Mouse (Mus musculus) hindbrain, postnatal 0 days (tissue): ENCODE results near the gene Gm20671. TPM values are rescaled to one million over a fixed set of nuclear protein-coding genes. Genes with fewer than 3 reads are reported as not detected.

ENCODE experiments used
- ATAC-seq: fragments of 200-750 bp; cut with Nextera tagmentation; 2 replicates; pipeline ENCODE4 v1.8.0; 2017; ENCODE audit warnings: mild to moderate bottlenecking, moderate TSS enrichment, moderate library complexity
- DNase-seq: peaks from one replicate; pipeline ENCODE4 v3.0.0-alpha.2; 2015; ENCODE audit warnings: low spot score
- H3K27ac ChIP-seq: fragments of 300-500 bp; sonication (generic); 2 replicates; pipeline ENCODE4 v1.5.1; 2014; ENCODE audit warnings: mild to moderate bottlenecking
- H3K27me3 ChIP-seq: fragments of 300-500 bp; sonication (generic); 2 replicates; pipeline ENCODE4 v1.6.1; 2014; ENCODE audit warnings: low read length, mixed read lengths; ENCODE audit not compliant: insufficient read depth
- H3K36me3 ChIP-seq: fragments of 300-500 bp; sonication (generic); 2 replicates; pipeline ENCODE4 v1.6.1; 2014; ENCODE audit warnings: low read length, mixed read lengths; ENCODE audit not compliant: insufficient read depth
- H3K4me1 ChIP-seq: fragments of 300-500 bp; sonication (generic); 2 replicates; pipeline ENCODE4 v1.6.1; 2014; ENCODE audit warnings: antibody characterized with exemption, low read length, mixed read lengths; ENCODE audit not compliant: insufficient read depth
- H3K4me2 ChIP-seq: fragments of 300-500 bp; sonication (generic); 2 replicates; pipeline ENCODE4 v1.6.1; 2014; ENCODE audit warnings: low read depth, mild to moderate bottlenecking, low read length, moderate library complexity, mixed read lengths
- H3K4me3 ChIP-seq: fragments of 300-500 bp; sonication (generic); 2 replicates; pipeline ENCODE4 v1.5.1; 2014; ENCODE audit warnings: low read length
- H3K9ac ChIP-seq: fragments of 300-500 bp; sonication (generic); replicated peaks from 2 replicates; pipeline ENCODE4 v1.6.1; 2014; ENCODE audit warnings: mild to moderate bottlenecking, low read length, moderate library complexity, mixed read lengths
- H3K9me3 ChIP-seq: fragments of 300-500 bp; sonication (generic); 2 replicates; pipeline ENCODE4 v1.6.1; 2016; ENCODE audit warnings: low read length, mixed read lengths
- CTCF ChIP-seq: IDR thresholded peaks from 2 replicates; pipeline ENCODE4 v1.5.1; 2016; ENCODE audit warnings: antibody characterized with exemption, control low read depth, low read depth
- WGBS: fragments of 180-500 bp; shearing (Covaris S2); extraction: QIAGEN DNeasy Blood & Tissue Kit; methylation state at CpG from one replicate; pipeline ENCODE4 v1.1.7; 2014; 5-methylcytosine and 5-hydroxymethylcytosine counted together
- polyA plus RNA-seq: library from polyadenylated mRNA; unstranded; fragments of >200 nt; fragmentation: Nextera tagmentation; extraction: Ambion mirVana; gene quantifications from 2 replicates; pipeline ENCODE4 v1.2.1, GENCODE M21; 2015
- total RNA-seq: library from RNA; depleted of rRNA; stranded (reverse); fragments of >200 nt; gene quantifications from 2 replicates; pipeline ENCODE4 v1.2.3, GENCODE M21; 2014; rRNA removed

Gene Gm20671
- total and polyA plus RNA-seq, 2 experiments from 2014 or later = 5.6 TPM; not detected in 1

DNA sequence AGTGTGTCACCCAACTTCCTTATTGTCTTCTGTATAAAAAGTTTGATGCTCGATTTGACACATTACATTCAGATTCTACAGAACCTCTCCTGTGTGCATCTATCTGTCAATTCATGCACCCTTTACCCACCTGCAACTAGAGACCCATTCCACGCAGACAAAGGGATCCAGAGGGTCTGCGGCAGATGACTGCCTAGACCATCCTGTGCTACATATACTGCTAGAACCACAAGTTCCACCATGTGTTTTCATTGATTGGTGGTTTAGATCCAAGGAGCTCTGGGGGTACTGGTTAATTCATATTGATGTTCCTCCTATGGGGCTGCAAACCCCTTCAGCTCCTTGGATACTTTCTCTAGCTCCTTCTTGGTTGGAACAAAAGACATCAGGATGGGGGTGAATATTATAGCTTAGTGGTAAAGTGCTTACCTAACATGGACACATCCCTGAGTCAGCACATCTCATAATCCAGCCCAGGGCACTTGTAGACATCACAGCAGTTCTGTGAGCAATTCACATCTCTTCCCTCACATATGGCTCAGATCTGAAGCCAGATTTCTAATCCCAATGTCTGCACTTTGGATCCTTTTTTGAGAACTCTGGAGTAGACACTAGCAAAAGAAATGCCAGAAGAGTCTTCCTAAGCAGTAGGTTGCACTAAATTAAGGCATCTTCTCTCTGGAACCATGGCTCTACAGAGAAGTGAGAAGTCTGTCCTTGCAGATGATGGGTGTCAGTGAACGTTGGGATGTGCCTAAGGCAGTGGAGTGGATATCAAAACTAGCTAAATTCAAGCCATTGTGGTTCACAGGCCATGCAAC lies 114.5 kb downstream of the Gm20671 start:
- Histone ChIP-seq H3K4me3 (peak overlapping the region; percentile 72; the same call in 1 of the 2 replicates), H3K27me3 (no peaks in the 10 kb centered on the region), H3K36me3 (no peaks in the 10 kb centered on the region), H3K4me1 (no peaks in the 10 kb centered on the region), H3K4me2 (peak overlapping the region; percentile 73), H3K27ac (no peak overlapping the region), H3K9me3 (no peaks in the 10 kb centered on the region), H3K9ac (no peak overlapping the region)
- DNase-seq = no peak
- WGBS = 76% methylated on average over 4 of the region's 4 CpGs
- ATAC-seq = no peak
- no peak for TF ChIP-seq CTCF

DNA sequence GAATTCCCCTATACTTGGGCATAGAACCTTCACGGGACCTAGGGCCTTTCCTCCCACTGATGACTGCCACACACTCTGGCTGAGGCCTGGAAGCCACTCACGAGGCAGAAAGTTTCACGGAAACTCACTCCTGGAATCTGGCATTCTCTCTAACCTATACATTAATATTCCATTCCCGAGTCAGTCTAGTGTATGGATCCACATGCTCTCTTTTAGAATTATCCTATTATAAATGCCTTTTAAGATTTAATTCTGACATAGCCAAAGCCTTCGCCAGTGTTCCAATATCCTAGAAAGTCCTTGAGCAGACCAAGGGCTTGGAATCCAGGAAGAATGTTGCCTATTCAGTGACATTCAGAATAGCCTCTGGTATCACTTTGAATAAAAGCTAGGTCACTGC lies 115.4 kb downstream of the Gm20671 start:
- no peaks in the 10 kb centered on the region for H3K4me1 ChIP-seq
- 72% methylated on average over 5 of the region's 5 CpGs for WGBS
- no peak for TF ChIP-seq CTCF
- no peaks in the 10 kb centered on the region for H3K36me3 ChIP-seq
- H3K4me2 ChIP-seq = no peak overlapping the region
- no peak overlapping the region for H3K4me3 ChIP-seq
- H3K9me3 ChIP-seq = no peaks in the 10 kb centered on the region
- ATAC-seq (no peak), DNase-seq (no peak)
- H3K27ac ChIP-seq = no peak overlapping the region
- no peak overlapping the region for H3K9ac ChIP-seq
- no peaks in the 10 kb centered on the region for H3K27me3 ChIP-seq

DNA sequence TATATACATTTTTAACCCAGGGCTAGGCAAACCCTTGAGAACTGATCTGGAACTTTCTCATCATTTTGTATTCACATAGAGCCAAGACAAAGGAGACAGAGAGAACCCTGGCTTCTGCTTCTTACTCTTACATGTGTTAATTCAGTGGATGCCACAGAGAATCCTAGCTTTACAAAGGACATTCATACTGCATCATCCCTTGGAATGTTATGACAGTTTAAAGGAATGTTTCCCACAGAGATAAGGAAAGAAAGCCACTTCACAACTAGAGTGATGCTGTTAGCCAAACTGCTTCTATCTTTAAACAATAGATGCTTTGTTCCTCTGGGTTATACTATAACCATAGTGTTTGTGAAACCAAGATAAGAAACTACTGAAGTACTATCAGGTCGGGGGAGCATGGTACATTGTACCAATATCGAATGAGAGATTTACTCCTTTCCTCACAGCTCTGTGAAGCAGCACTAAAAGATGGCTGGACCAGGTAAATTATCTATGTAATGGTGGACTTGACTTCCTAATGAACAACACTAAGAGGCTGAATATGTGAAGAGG lies 120.6 kb downstream of the Gm20671 start:
- Histone ChIP-seq H3K27ac (no peak overlapping the region), H3K9ac (no peak overlapping the region)
- WGBS = 82% methylated on average over 2 of the region's 2 CpGs

DNA sequence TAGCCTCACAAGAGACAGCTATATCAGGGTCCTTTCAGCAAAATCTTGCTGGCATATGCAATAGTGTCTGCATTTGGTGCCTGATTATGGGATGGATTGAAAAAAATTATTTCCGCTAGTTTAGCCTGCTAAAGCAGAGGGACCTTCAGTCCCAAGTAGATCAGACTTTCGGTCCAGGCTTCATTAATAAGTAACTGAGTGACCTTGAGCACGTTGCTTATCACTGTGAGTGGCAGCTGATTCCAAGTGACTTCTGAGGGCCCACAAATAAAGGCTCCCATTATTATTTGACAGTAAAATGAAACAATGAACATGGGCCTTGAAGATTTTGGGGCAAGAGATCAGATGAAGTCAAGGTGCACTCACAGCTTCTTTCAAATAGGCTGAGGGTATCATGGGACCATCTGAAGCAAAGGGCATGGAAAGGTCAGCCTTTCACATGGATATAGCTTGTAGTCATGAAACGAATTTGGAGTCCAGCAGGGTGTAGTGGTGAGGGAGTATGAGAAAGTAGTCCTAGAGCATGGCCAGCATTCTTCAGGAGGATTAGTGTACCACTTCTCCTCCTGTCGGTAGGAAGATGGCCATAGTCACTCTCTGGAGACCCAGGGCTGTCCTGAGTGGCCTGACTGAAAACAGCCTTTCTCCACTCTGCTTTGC lies 129.6 kb downstream of the Gm20671 start:
- no peaks in the 10 kb centered on the region for H3K27me3 ChIP-seq
- H3K27ac ChIP-seq = no peak overlapping the region
- no peak overlapping the region for H3K4me3 ChIP-seq
- H3K9me3 ChIP-seq = no peaks in the 10 kb centered on the region
- 74% methylated on average over 5 of the region's 5 CpGs for WGBS
- TF ChIP-seq CTCF = no peak
- no peaks in the 10 kb centered on the region for H3K36me3 ChIP-seq
- no peak for ATAC-seq
- DNase-seq = no peak
- H3K9ac ChIP-seq = no peak overlapping the region
- H3K4me2 ChIP-seq = no peak overlapping the region
- no peaks in the 10 kb centered on the region for H3K4me1 ChIP-seq

More for the DNA sequence above, 120.6 kb downstream of the Gm20671 start:
- ATAC-seq = no peak
- Histone ChIP-seq H3K36me3 (no peaks in the 10 kb centered on the region), H3K9me3 (no peaks in the 10 kb centered on the region), H3K27me3 (no peaks in the 10 kb centered on the region), H3K4me3 (no peak overlapping the region), H3K4me2 (no peak overlapping the region), H3K4me1 (no peaks in the 10 kb centered on the region)
- DNase-seq = no peak
- no peak for TF ChIP-seq CTCF

DNA sequence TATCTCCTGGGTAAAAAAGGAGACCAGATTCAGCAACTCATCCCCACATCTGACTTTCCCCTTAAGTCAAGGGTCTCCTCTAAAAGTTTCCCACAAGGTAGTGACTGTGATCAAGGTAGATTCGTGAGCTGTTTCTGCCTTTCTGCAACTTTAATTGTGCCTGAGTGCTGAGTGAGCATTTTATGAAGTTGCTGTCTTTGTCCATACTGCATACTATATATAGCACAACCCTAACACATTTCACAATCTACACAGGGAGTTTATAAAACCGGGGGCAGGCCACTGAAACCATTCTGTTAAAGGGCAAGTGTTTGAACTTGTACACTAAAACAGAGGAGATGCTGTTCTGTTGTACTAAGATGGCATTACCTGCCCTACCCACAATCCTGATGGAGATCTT lies 133.5 kb downstream of the Gm20671 start:
- H3K9ac ChIP-seq = no peak overlapping the region
- TF ChIP-seq CTCF = no peak
- no peak overlapping the region for H3K27ac ChIP-seq
- H3K9me3 ChIP-seq = no peaks in the 10 kb centered on the region
- no peaks in the 10 kb centered on the region for H3K27me3 ChIP-seq
- H3K4me1 ChIP-seq = no peaks in the 10 kb centered on the region
- DNase-seq = no peak
- H3K36me3 ChIP-seq = no peaks in the 10 kb centered on the region
- 67% methylated on average over 2 of the region's 2 CpGs for WGBS
- H3K4me3 ChIP-seq = no peak overlapping the region
- no peak for ATAC-seq
- no peak overlapping the region for H3K4me2 ChIP-seq

Other genes starting within 250 kb of the Gm20671 start
- gene Yes1, start 215.9 kb downstream of the Gm20671 start, total RNA-seq = 18.0 and 21.6 TPM in 2 replicates
- gene Yes1, start 215.9 kb downstream of the Gm20671 start, polyA plus RNA-seq = 15.1 and 17.5 TPM in 2 replicates
- 99.7 and 126 TPM in 2 replicates for gene Pisd, start 41.5 kb downstream of the Gm20671 start, total RNA-seq
- 79.2 and 83.6 TPM in 2 replicates for gene Pisd, start 41.5 kb downstream of the Gm20671 start, polyA plus RNA-seq
- gene Prr14l, start 27.1 kb upstream of the Gm20671 start, total RNA-seq = 21.0 and 23.8 TPM in 2 replicates
- gene Prr14l, start 27.1 kb upstream of the Gm20671 start, polyA plus RNA-seq = 10.9 and 14.4 TPM in 2 replicates
- gene Depdc5, start 36.6 kb upstream of the Gm20671 start, total RNA-seq = 35.7 and 40.0 TPM in 2 replicates
- gene Depdc5, start 36.6 kb upstream of the Gm20671 start, polyA plus RNA-seq = 15.8 and 16.7 TPM in 2 replicates
- 559 and 659 TPM in 2 replicates for gene Ywhah, start 191.7 kb upstream of the Gm20671 start, total RNA-seq
- gene Ywhah, start 191.7 kb upstream of the Gm20671 start, polyA plus RNA-seq = 935 and 978 TPM in 2 replicates